ENCODE assay signal across 8 mouse cellular contexts in the genomic region with DNA sequence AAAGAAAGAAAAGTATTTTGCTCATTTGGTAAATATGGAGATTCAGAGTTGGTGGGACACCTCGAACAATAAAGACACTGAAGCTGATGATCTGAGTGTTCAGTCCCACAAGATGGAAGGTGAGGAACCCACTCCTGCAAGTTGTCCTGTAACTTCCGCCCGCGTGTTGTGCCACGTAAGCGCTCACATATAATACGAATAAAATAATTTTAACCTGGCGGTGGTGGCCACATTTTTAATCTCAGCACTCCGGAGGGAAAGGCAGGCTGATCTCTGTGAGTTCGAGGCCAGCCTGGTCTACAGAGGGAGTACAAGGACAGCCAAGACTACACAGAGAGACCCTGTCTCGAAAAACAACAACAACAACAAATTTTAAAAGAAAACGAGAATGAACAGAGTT. TPM values are rescaled to one million over a fixed set of nuclear protein-coding genes. Genes with fewer than 3 reads are reported as not detected.
DNase-seq lines count a peak whose midpoint lies in the region; ATAC-seq and TF ChIP-seq lines count a peak whose summit lies in the region.

No protein-coding gene starts in this region.

- H3K27me3 ChIP-seq in liver, adult 2 months (ENCODE audit: control insufficient read depth, insufficient read depth, low read length): no peaks in the 10 kb centered on the region
- H3K27me3 ChIP-seq in embryonic facial prominence, embryonic 13.5 days: no peaks in the 10 kb centered on the region
- H3K27me3 ChIP-seq in hindbrain, postnatal 0 days (ENCODE audit: insufficient read depth, low read length): no peaks in the 10 kb centered on the region
- no peaks in the 10 kb centered on the region for H3K27me3 ChIP-seq in myocyte (ENCODE audit: control insufficient read depth, insufficient read depth, insufficient read length)

- peak overlapping the region; percentile 67 for H3K4me2 ChIP-seq in embryonic facial prominence, embryonic 13.5 days
- H3K4me2 ChIP-seq in hindbrain, postnatal 0 days (ENCODE audit: low read depth, low read length): peak overlapping the region; percentile 69
- H3K4me2 ChIP-seq in myocyte (ENCODE audit: low read depth): peak overlapping the region; percentile 75

- H3K4me3 ChIP-seq in liver, adult 2 months (ENCODE audit: insufficient read depth, low read depth, low read length): peak overlapping the region; percentile 94
- peak overlapping the region; percentile 92 for H3K4me3 ChIP-seq in embryonic facial prominence, embryonic 13.5 days
- peak overlapping the region; percentile 90 for H3K4me3 ChIP-seq in hindbrain, postnatal 0 days (ENCODE audit: low read length)
- peak overlapping the region; percentile 91 for H3K4me3 ChIP-seq in myocyte

- TF ChIP-seq POLR2A in liver, adult 2 months (IDR thresholded peaks at IDR 0.05; ENCODE audit: extremely low read depth, insufficient read depth, low read length): no peak
- TF ChIP-seq POLR2A in myocyte (IDR thresholded peaks at IDR 0.05; ENCODE audit: insufficient read length, low read depth): no peak

- H3ac ChIP-seq in myocyte (ENCODE audit: control insufficient read depth, insufficient read length): peak overlapping the region; percentile 34

- H3K79me2 ChIP-seq in liver, adult 2 months (ENCODE audit: control insufficient read depth, insufficient read depth, low read length): peaks cover 28% of the 10 kb centered on the region
- H3K79me2 ChIP-seq in myocyte (ENCODE audit: control insufficient read depth, insufficient read depth): peaks cover 41% of the 10 kb centered on the region

- peak overlapping the region; percentile 36 for H3K9ac ChIP-seq in liver, adult 2 months (ENCODE audit: low read depth, low read length)
- H3K9ac ChIP-seq in embryonic facial prominence, embryonic 13.5 days: peak overlapping the region; percentile 95
- peak overlapping the region; percentile 92 for H3K9ac ChIP-seq in hindbrain, postnatal 0 days (replicated peaks; ENCODE audit: low read length)

- 73% methylated on average over 12 of the region's 12 CpGs for WGBS in liver, adult 2 months
- 49% methylated on average over 12 of the region's 12 CpGs for WGBS in embryonic facial prominence, embryonic 13.5 days
- WGBS in hindbrain, postnatal 0 days: 52% methylated on average over 12 of the region's 12 CpGs

- no peak for TF ChIP-seq CTCF in liver, adult 2 months (IDR thresholded peaks at IDR 0.05; ENCODE audit: low read depth, low read length)
- no peak for TF ChIP-seq CTCF in hindbrain, postnatal 0 days (IDR thresholded peaks at IDR 0.05; ENCODE audit: low read depth)

- H3K4me1 ChIP-seq in liver, adult 2 months (ENCODE audit: control insufficient read depth, insufficient read depth, low read length): peaks cover 11% of the 10 kb centered on the region; the same call in 1 of the 2 replicates
- peaks cover 14% of the 10 kb centered on the region for H3K4me1 ChIP-seq in embryonic facial prominence, embryonic 13.5 days
- H3K4me1 ChIP-seq in hindbrain, postnatal 0 days (ENCODE audit: insufficient read depth, low read length): peaks cover 10% of the 10 kb centered on the region; the same call in 1 of the 2 replicates

- H3K36me3 ChIP-seq in liver, adult 2 months (ENCODE audit: control insufficient read depth, insufficient read depth, low read length): no peaks in the 10 kb centered on the region
- H3K36me3 ChIP-seq in embryonic facial prominence, embryonic 13.5 days: peaks cover 3% of the 10 kb centered on the region; the same call in 1 of the 2 replicates
- H3K36me3 ChIP-seq in hindbrain, postnatal 0 days (ENCODE audit: insufficient read depth, low read length): no peaks in the 10 kb centered on the region
- peaks cover 6% of the 10 kb centered on the region for H3K36me3 ChIP-seq in myocyte (ENCODE audit: control insufficient read depth, insufficient read depth)

- H3K27ac ChIP-seq in liver, adult 2 months (replicated peaks; ENCODE audit: insufficient read depth, low read depth, low read length): no peak overlapping the region
- peak overlapping the region; percentile 57; the same call in 1 of the 2 replicates for H3K27ac ChIP-seq in embryonic facial prominence, embryonic 13.5 days
- H3K27ac ChIP-seq in hindbrain, postnatal 0 days: peak overlapping the region; percentile 93

- DNase-seq in liver, adult 2 months (ENCODE audit: extremely low read depth, low read depth, low spot score): no peak
- DNase-seq in liver: no peak
- DNase-seq in hindbrain, postnatal 0 days (ENCODE audit: low spot score): no peak
- DNase-seq in frontal cortex, postnatal 14 days (ENCODE audit: low spot score in 2 of 2): no peak
- no peak for DNase-seq in left cerebral cortex, adult 9 months (ENCODE audit: low spot score in 2 of 2)

- no peaks in the 10 kb centered on the region for H3K9me3 ChIP-seq in embryonic facial prominence, embryonic 13.5 days
- H3K9me3 ChIP-seq in hindbrain, postnatal 0 days (ENCODE audit: low read length): no peaks in the 10 kb centered on the region

- ATAC-seq in embryonic facial prominence, embryonic 13.5 days (ENCODE audit: insufficient number of reproducible peaks, insufficient read depth, low FRiP score, low TSS enrichment, low read depth): no peak
- ATAC-seq in hindbrain, postnatal 0 days: no peak
- ATAC-seq in erythroid progenitor cell, adult 5-6 weeks (replicated peaks; ENCODE audit: low FRiP score, poor library complexity, severe bottlenecking): no peak

TF ChIP-seq in myocyte, 11 proteins besides CTCF, POLR2A, EP300 and RAD21:
- TF ChIP-seq SRF (IDR thresholded peaks at IDR 0.05; ENCODE audit: control insufficient read depth, insufficient read length, low read depth): no peak
- no peak for TF ChIP-seq REST (IDR thresholded peaks at IDR 0.05; ENCODE audit: insufficient read depth, insufficient read length)
- no peak for TF ChIP-seq POLR2AphosphoS2 (IDR thresholded peaks at IDR 0.05; ENCODE audit: insufficient read length, low read depth)
- TF ChIP-seq MYOG (IDR thresholded peaks at IDR 0.05; ENCODE audit: control insufficient read depth in 1 of 3, insufficient read depth in 1 of 3, insufficient read length in 2 of 3, low read depth in 2 of 3): no peak
- TF ChIP-seq USF1 (IDR thresholded peaks at IDR 0.05; ENCODE audit: low read depth): no peak
- TF ChIP-seq MYOD1 (IDR thresholded peaks at IDR 0.05; ENCODE audit: control insufficient read depth in 1 of 3, insufficient read length in 2 of 3, low read depth in 2 of 3): no peak
- no peak for TF ChIP-seq TCF12 (IDR thresholded peaks at IDR 0.05; ENCODE audit: insufficient read depth, poor library complexity, severe bottlenecking)
- TF ChIP-seq CEBPB (IDR thresholded peaks at IDR 0.05; ENCODE audit: insufficient read depth, poor library complexity, severe bottlenecking): no peak
- no peak for TF ChIP-seq TCF3 (IDR thresholded peaks at IDR 0.05; ENCODE audit: insufficient read length, low read depth)
- no peak for TF ChIP-seq E2F4 (IDR thresholded peaks at IDR 0.05; ENCODE audit: insufficient read depth)
- TF ChIP-seq MAX (IDR thresholded peaks at IDR 0.05; ENCODE audit: low read depth): no peak

RNA-seq across cellular contexts. Expression of a gene that starts 0.6 kb away (rescaled TPM):
- 70.3 and 76.0 TPM in 2 replicates for total RNA-seq in liver, adult 2 months (2014; rRNA removed)
- 75.9 and 80.3 TPM in 2 replicates for polyA plus RNA-seq in liver, adult 2 months (2012; rRNA removed)
- 233 and 240 TPM in 2 replicates for polyA plus RNA-seq in embryonic facial prominence, embryonic 13.5 days (2015; fragmentation: Nextera tagmentation; extraction: Ambion mirVana)
- 179 and 211 TPM in 2 replicates for total RNA-seq in hindbrain, postnatal 0 days (2014; rRNA removed)
- polyA plus RNA-seq in hindbrain, postnatal 0 days (2015; fragmentation: Nextera tagmentation; extraction: Ambion mirVana): 295 TPM in 2 replicates
- polyA plus RNA-seq in myocyte (2012; fragmentation: generic; extraction: Trizol): 199 TPM
- 109 and 117 TPM in 2 replicates for total RNA-seq in erythroid progenitor cell, adult 5-6 weeks (2015; ENCODE audit: low replicate concordance)
- 41.2 and 42.5 TPM in 2 replicates for total RNA-seq in erythroid progenitor cell, adult 5-6 weeks (2017; ENCODE audit: low replicate concordance)

RNA-seq across cellular contexts. Expression of a gene that starts 3.5 kb away (rescaled TPM):
- total RNA-seq in liver, adult 2 months (2014; rRNA removed): not detected in 2 replicates
- polyA plus RNA-seq in liver, adult 2 months (2012; rRNA removed): not detected in 2 replicates
- not detected in 2 replicates for polyA plus RNA-seq in embryonic facial prominence, embryonic 13.5 days (2015; fragmentation: Nextera tagmentation; extraction: Ambion mirVana)
- 0.54 TPM in 1 of 2 replicates, not detected in the other for total RNA-seq in hindbrain, postnatal 0 days (2014; rRNA removed)
- polyA plus RNA-seq in hindbrain, postnatal 0 days (2015; fragmentation: Nextera tagmentation; extraction: Ambion mirVana): not detected in 2 replicates
- 0.04 TPM for polyA plus RNA-seq in myocyte (2012; fragmentation: generic; extraction: Trizol)
- total RNA-seq in erythroid progenitor cell, adult 5-6 weeks (2015; ENCODE audit: low replicate concordance): not detected in 2 replicates
- not detected in 2 replicates for total RNA-seq in erythroid progenitor cell, adult 5-6 weeks (2017; ENCODE audit: low replicate concordance)

RNA-seq across cellular contexts. Expression of a gene that starts 19.8 kb away (rescaled TPM):
- 7.2 and 9.1 TPM in 2 replicates for total RNA-seq in liver, adult 2 months (2014; rRNA removed)
- polyA plus RNA-seq in liver, adult 2 months (2012; rRNA removed): 12.1 and 14.0 TPM in 2 replicates
- polyA plus RNA-seq in embryonic facial prominence, embryonic 13.5 days (2015; fragmentation: Nextera tagmentation; extraction: Ambion mirVana): 48.0 and 50.0 TPM in 2 replicates
- total RNA-seq in hindbrain, postnatal 0 days (2014; rRNA removed): 95.7 and 95.9 TPM in 2 replicates
- polyA plus RNA-seq in hindbrain, postnatal 0 days (2015; fragmentation: Nextera tagmentation; extraction: Ambion mirVana): 65.4 and 66.8 TPM in 2 replicates
- 20.6 TPM for polyA plus RNA-seq in myocyte (2012; fragmentation: generic; extraction: Trizol)
- 4.7 and 52.0 TPM in 2 replicates for total RNA-seq in erythroid progenitor cell, adult 5-6 weeks (2015; ENCODE audit: low replicate concordance)
- 3.6 and 4.2 TPM in 2 replicates for total RNA-seq in erythroid progenitor cell, adult 5-6 weeks (2017; ENCODE audit: low replicate concordance)

RNA-seq across cellular contexts. Expression of a gene that starts 34.3 kb away (rescaled TPM):
- total RNA-seq in liver, adult 2 months (2014; rRNA removed): 18.2 and 20.7 TPM in 2 replicates
- polyA plus RNA-seq in liver, adult 2 months (2012; rRNA removed): 30.8 and 36.1 TPM in 2 replicates
- 2.4 and 2.8 TPM in 2 replicates for polyA plus RNA-seq in embryonic facial prominence, embryonic 13.5 days (2015; fragmentation: Nextera tagmentation; extraction: Ambion mirVana)
- total RNA-seq in hindbrain, postnatal 0 days (2014; rRNA removed): 12.1 and 13.9 TPM in 2 replicates
- 4.6 and 4.8 TPM in 2 replicates for polyA plus RNA-seq in hindbrain, postnatal 0 days (2015; fragmentation: Nextera tagmentation; extraction: Ambion mirVana)
- polyA plus RNA-seq in myocyte (2012; fragmentation: generic; extraction: Trizol): 17.0 TPM
- 7.2 and 23.1 TPM in 2 replicates for total RNA-seq in erythroid progenitor cell, adult 5-6 weeks (2015; ENCODE audit: low replicate concordance)
- 34.8 and 64.6 TPM in 2 replicates for total RNA-seq in erythroid progenitor cell, adult 5-6 weeks (2017; ENCODE audit: low replicate concordance)

Comparison
In these comparisons a context has a peak if more than half of its experiments do, and no peak if none do; other contexts are left out.
1. H3K9ac ChIP-seq: peak in every context shown above with its lines; median percentile 95 in embryonic facial prominence, embryonic 13.5 days; 92 in hindbrain, postnatal 0 days; 36 in liver, adult 2 months.